Mouse (Mus musculus) brain, embryonic 14.5 days (tissue): ENCODE measurements at regions not wholly inside any gene's neighbourhood (a gene's known extent, or its start where the extent isn't known, plus 50 kb on each side); places are given as distances from the start of the nearest gene placed in this dataset.
"Not testable (repeated sequence)": the region's sequence is repeated elsewhere in the genome, so short reads cannot be mapped to it uniquely, and the experiment has no call there.

Source experiments
- DNase-seq: peaks from one replicate; pipeline ENCODE4 v3.0.0-alpha.2; 2011; ENCODE audit warnings: low read depth
- CTCF ChIP-seq: fragments of 200-500 bp; IDR thresholded peaks from 2 replicates; pipeline ENCODE4 v1.5.1; 2012; ENCODE audit warnings: inconsistent platforms, mild to moderate bottlenecking, moderate library complexity, borderline replicate concordance; ENCODE audit not compliant: insufficient read depth, insufficient read length; ENCODE audit errors: extremely low read depth
- POLR2A ChIP-seq: fragments of 200-500 bp; IDR thresholded peaks from 2 replicates; pipeline ENCODE4 v1.6.1; 2012; ENCODE audit warnings: mild to moderate bottlenecking, inconsistent platforms, borderline replicate concordance; ENCODE audit not compliant: poor library complexity, insufficient read depth, insufficient read length, severe bottlenecking; ENCODE audit errors: extremely low read depth

DNA sequence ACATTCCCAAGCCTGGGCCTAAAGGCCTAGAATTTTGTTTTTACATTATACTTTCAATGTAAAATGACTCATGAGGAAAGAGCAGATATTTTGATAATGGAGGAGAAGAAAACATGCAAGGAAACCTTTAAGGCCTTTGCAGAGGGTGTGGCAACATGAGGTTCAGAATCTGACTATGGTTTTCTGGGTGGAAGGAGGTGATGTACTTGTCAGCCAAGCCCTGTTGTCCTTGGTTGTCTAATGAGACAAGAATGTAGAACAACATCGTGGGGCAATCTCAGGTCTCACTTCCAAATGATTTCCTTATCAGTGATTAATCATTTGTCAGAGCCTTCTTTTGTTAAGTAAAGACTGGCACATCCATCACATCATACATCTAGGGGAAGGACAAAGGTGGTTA, 580.5 kb upstream of the Igfbp3 start:
- TF ChIP-seq CTCF = no peak
- no peak for TF ChIP-seq POLR2A
- DNase-seq = no peak

DNA sequence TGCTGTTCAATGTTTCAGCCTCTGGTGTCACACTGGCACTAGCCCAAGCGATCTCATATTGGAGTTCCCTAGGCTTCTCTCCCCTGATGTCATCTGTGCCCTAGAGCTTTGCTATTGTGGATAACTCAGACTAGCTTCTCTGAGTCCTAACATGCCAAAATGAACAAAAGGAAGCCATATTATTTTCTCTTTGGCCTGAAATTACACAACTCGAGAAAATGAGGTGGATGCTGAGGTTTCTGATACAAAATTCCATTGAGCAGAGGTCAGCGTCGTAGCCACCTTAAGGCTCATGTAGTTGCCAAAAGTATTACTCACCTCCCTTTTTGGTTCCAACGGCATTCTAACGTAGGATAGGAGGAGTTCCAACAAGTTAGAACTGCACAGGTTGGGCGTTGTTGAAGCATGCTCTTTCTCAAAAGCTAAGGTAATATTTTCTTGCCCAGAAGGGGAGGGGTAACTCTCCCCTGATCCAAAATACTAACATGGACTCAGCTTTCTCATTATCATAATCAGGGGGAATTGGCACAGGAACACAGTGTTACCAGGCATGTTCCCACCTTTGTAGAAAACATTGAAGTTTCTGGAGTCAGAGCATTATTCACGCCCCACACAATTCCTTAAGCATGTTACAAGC, 566.9 kb upstream of the Igfbp3 start:
- no peak for TF ChIP-seq POLR2A
- TF ChIP-seq CTCF = no peak
- DNase-seq = no peak

DNA sequence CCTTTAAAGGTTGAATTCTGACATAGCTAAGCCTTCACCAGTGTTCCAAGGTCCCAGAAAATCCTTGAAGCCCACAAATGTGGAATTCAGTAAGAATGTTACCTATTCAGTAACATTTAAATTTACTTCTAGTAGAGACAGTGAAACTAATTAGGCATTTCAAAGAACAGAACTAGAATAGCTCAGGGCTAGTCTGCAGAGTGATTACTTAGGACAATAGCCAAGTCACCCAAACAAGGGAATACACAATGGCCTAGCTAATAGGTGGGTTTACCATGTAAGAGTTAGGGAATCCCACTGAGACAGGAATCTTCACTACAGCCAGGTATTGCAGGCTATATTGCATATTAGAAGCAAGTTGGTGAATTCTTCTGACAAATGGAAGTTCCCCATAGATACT, 561.6 kb upstream of the Igfbp3 start:
- not testable (repeated sequence) for DNase-seq

- DNase-seq = no peak
- TF ChIP-seq POLR2A = no peak
- TF ChIP-seq CTCF = no peak
These were observed 551.6 kb upstream of the Igfbp3 start for GRCm38 (mm10) chr11:7765303-7765702.

- no peak for TF ChIP-seq POLR2A
- no peak for TF ChIP-seq CTCF
- no peak for DNase-seq
These were observed 545.2 kb upstream of the Igfbp3 start for GRCm38 (mm10) chr11:7758862-7759467.
